Mouse (Mus musculus): ENCODE measurements around the gene Gm5294.

DNA sequence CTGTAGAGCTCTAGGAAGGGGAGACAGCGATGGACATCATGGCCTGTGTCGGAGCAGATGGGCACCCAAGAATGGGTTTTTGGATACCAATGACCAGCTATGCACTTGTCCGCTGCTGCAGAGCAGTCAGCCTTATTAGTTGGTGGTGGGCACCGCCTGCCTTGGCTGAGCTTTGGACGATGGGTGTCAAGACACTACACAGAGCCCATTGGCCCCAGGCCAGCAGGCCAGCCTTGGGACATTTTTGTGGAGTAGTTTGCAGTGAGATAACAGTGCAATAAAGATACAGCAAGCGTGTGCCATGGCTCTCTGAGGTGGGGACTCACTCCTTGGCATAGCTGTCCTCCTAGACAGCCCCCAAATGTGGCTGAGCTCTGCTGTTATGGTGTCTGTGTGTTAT lies 10.1 kb upstream of the Gm5294 start:
- TF ChIP-seq CTCF (IDR thresholded peaks at IDR 0.05; ENCODE audit: control insufficient read depth, insufficient read depth, insufficient read length), result no peak
- TF ChIP-seq CEBPB (IDR thresholded peaks at IDR 0.05; ENCODE audit: low read depth), result no peak
- no peak for TF ChIP-seq USF1 (IDR thresholded peaks at IDR 0.05; ENCODE audit: low read depth)
- TF ChIP-seq MYOG (IDR thresholded peaks at IDR 0.05; ENCODE audit: control insufficient read depth, extremely low read depth, insufficient read length), result no peak
- TF ChIP-seq MYOD1 (IDR thresholded peaks at IDR 0.05; ENCODE audit: control insufficient read depth, insufficient read length, low read depth), result no peak
- no peak for TF ChIP-seq FOSL1 (IDR thresholded peaks at IDR 0.05; ENCODE audit: insufficient read depth, low read length, poor library complexity, severe bottlenecking)
